Mouse (Mus musculus) ES-Bruce4 (cell line): ENCODE data around the gene Dcn.

Experiments
- CTCF ChIP-seq: IDR thresholded peaks from one replicate; pipeline ENCODE4 v1.8.1; 2011; ENCODE audit warnings: low read depth, low read length
- EP300 ChIP-seq: IDR thresholded peaks from 2 replicates; pipeline ENCODE4 v1.6.1; 2011; ENCODE audit warnings: low read depth, low read length; ENCODE audit not compliant: insufficient read depth

DNA sequence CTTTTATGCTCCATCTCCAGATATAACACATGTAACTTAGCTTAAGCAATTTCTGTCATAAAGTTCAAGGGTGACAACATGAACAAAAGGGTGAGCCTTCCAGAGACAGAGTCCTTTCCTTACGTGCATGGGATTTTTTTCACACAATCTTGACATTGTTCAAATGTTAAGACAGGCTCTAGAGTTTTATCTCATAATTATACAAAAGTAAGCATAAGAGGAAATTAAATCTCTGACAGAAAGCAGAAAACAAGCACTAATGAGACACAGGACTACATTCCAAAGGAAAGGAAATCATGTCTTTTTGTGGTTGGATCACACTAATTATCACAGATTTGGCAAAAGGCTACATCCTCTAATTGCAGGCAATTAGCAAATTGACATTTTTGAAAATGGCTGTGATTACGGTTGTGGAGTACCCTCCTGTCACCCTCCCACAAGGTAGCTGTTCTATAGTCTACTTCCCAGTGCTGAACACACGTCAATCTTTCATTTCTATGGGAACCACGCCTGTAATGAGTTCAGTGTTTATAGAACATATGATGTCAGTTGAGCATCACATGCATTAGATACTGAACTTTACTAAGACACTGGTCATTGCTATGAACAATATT is 13.1 kb downstream of the Dcn start:
- TF ChIP-seq EP300 = no peak
- TF ChIP-seq CTCF = no peak
